ENCODE assay signal across 9 mouse cellular contexts in genomic region chr3:96236834-96237334, GRCm38 (mm10). TPM values are rescaled to one million over a fixed set of nuclear protein-coding genes. Genes with fewer than 3 reads are reported as not detected.
A peak's percentile ranks its signal among the peaks of the same experiment; 100 is the strongest.
DNase-seq lines count a peak whose midpoint lies in the region; ATAC-seq and TF ChIP-seq lines count a peak whose summit lies in the region.
"Had no signal": no experiment of that assay in that cellular context is flagged by ENCODE, and none has a peak within 500 bp of the region (broad histone marks: within the 10 kb centered on the region; RNA-seq: fewer than 3 reads in every experiment).

No protein-coding gene starts in this region.

- peak overlapping the region; percentile 88 for H3K27ac ChIP-seq in lung, embryonic 14.5 days (ENCODE audit: low read depth)
- peak overlapping the region; percentile 81 for H3K27ac ChIP-seq in embryonic facial prominence, embryonic 14.5 days (replicated peaks; ENCODE audit: low read depth, low read length)
- H3K27ac ChIP-seq in intestine, postnatal 0 days (ENCODE audit: low read depth, low read length): no peak overlapping the region
- peak overlapping the region; percentile 17; the same call in 1 of the 2 replicates for H3K27ac ChIP-seq in small intestine, adult 2 months (ENCODE audit: insufficient read depth, low read depth, low read length)

- no peak for TF ChIP-seq CTCF in lung, embryonic 14.5 days (IDR thresholded peaks at IDR 0.05; ENCODE audit: low read depth)
- no peak for TF ChIP-seq CTCF in intestine, postnatal 0 days (IDR thresholded peaks at IDR 0.05; ENCODE audit: low read depth)
- no peak for TF ChIP-seq CTCF in small intestine, adult 2 months (IDR thresholded peaks at IDR 0.05; ENCODE audit: extremely low read depth, insufficient read length, insufficient replicate concordance, low read depth, low read length)

- no peak for TF ChIP-seq POLR2A in small intestine, adult 2 months (IDR thresholded peaks at IDR 0.05; ENCODE audit: low read depth, low read length)

- no peaks in the 10 kb centered on the region for H3K9me3 ChIP-seq in lung, embryonic 14.5 days (ENCODE audit: low read depth, low read length)
- H3K9me3 ChIP-seq in embryonic facial prominence, embryonic 14.5 days (ENCODE audit: control insufficient read depth, low read length): no peaks in the 10 kb centered on the region
- H3K9me3 ChIP-seq in intestine, postnatal 0 days (ENCODE audit: control insufficient read depth): no peaks in the 10 kb centered on the region

- 72% methylated on average over 4 of the region's 4 CpGs for WGBS in lung, embryonic 14.5 days
- 79% methylated on average over 4 of the region's 4 CpGs for WGBS in embryonic facial prominence, embryonic 14.5 days
- 60% methylated on average over 4 of the region's 4 CpGs for WGBS in intestine, postnatal 0 days
- WGBS in small intestine, adult 2 months: 67% methylated on average over 4 of the region's 4 CpGs

- H3K36me3 ChIP-seq in lung, embryonic 14.5 days (ENCODE audit: insufficient read depth): no peaks in the 10 kb centered on the region
- H3K36me3 ChIP-seq in embryonic facial prominence, embryonic 14.5 days (ENCODE audit: control insufficient read depth, insufficient read depth, low read length): no peaks in the 10 kb centered on the region
- H3K36me3 ChIP-seq in intestine, postnatal 0 days (ENCODE audit: control insufficient read depth, insufficient read depth): no peaks in the 10 kb centered on the region
- no peaks in the 10 kb centered on the region for H3K36me3 ChIP-seq in small intestine, adult 2 months (ENCODE audit: control insufficient read depth, insufficient read depth, low read length)

- peak overlapping the region; percentile 45 for H3K4me3 ChIP-seq in lung, embryonic 14.5 days (ENCODE audit: low read depth, low read length)
- peak overlapping the region; percentile 47 for H3K4me3 ChIP-seq in embryonic facial prominence, embryonic 14.5 days (ENCODE audit: low read depth, low read length)
- H3K4me3 ChIP-seq in intestine, postnatal 0 days (ENCODE audit: low read depth, low read length): peak overlapping the region; percentile 41
- no peak overlapping the region for H3K4me3 ChIP-seq in small intestine, adult 2 months (ENCODE audit: low read depth, low read length)

- ATAC-seq in lung, embryonic 14.5 days (ENCODE audit: insufficient read depth): no peak
- no peak for ATAC-seq in embryonic facial prominence, embryonic 14.5 days (ENCODE audit: low read depth)
- ATAC-seq in intestine, postnatal 0 days: no peak

- peak overlapping the region; percentile 71 for H3K9ac ChIP-seq in lung, embryonic 14.5 days
- peak overlapping the region; percentile 70; the same call in 1 of the 2 replicates for H3K9ac ChIP-seq in embryonic facial prominence, embryonic 14.5 days (ENCODE audit: low read depth, low read length)
- H3K9ac ChIP-seq in intestine, postnatal 0 days (ENCODE audit: low read depth, low read length): no peak overlapping the region

- peak overlapping the region; percentile 89 for H3K4me2 ChIP-seq in lung, embryonic 14.5 days
- H3K4me2 ChIP-seq in embryonic facial prominence, embryonic 14.5 days (ENCODE audit: low read depth, low read length): peak overlapping the region; percentile 62
- H3K4me2 ChIP-seq in intestine, postnatal 0 days (replicated peaks; ENCODE audit: low read depth): peak overlapping the region; percentile 70

- no peaks in the 10 kb centered on the region for H3K27me3 ChIP-seq in lung, embryonic 14.5 days (ENCODE audit: insufficient read depth, low read length)
- no peaks in the 10 kb centered on the region for H3K27me3 ChIP-seq in embryonic facial prominence, embryonic 14.5 days (replicated peaks; ENCODE audit: control insufficient read depth, insufficient read depth, low read length)
- no peaks in the 10 kb centered on the region for H3K27me3 ChIP-seq in intestine, postnatal 0 days (replicated peaks; ENCODE audit: control insufficient read depth, insufficient read depth, low read length)
- H3K27me3 ChIP-seq in small intestine, adult 2 months (ENCODE audit: control insufficient read depth, insufficient read depth, low read length): no peaks in the 10 kb centered on the region

- H3K4me1 ChIP-seq in lung, embryonic 14.5 days (ENCODE audit: insufficient read depth): 0 out of 2 replicates have a peak, but pooled peaks cover 2% of the 10 kb centered on the region
- H3K4me1 ChIP-seq in embryonic facial prominence, embryonic 14.5 days (ENCODE audit: control insufficient read depth, insufficient read depth, low read length): peaks cover 17% of the 10 kb centered on the region
- H3K4me1 ChIP-seq in intestine, postnatal 0 days (replicated peaks; ENCODE audit: control insufficient read depth, insufficient read depth, low read length): peaks cover 9% of the 10 kb centered on the region
- H3K4me1 ChIP-seq in small intestine, adult 2 months (ENCODE audit: control insufficient read depth, insufficient read depth, insufficient read length, low read length): no peaks in the 10 kb centered on the region; the same call in 1 of the 2 replicates

- DNase-seq in lung, embryonic 14.5 days: peak; percentile 30
- DNase-seq in lung, postnatal 10 days: no peak
- DNase-seq in embryonic facial prominence, embryonic 14.5 days (ENCODE audit: low spot score): no peak
- DNase-seq in adrenal gland, postnatal 36 days: no peak
- DNase-seq in kidney, adult 11 months: no peak
- DNase-seq in kidney, postnatal 10 days: no peak

RNA-seq across cellular contexts. Expression of gene Hist2h3c2, which starts 2.0 kb away (rescaled TPM):
- polyA plus RNA-seq in lung, embryonic 14.5 days (2014; fragmentation: Nextera tagmentation; extraction: Ambion mirVana): 11.5 and 14.4 TPM in 2 replicates
- polyA plus RNA-seq in embryonic facial prominence, embryonic 14.5 days (2014; fragmentation: Nextera tagmentation; extraction: Ambion mirVana): 5.2 and 5.3 TPM in 2 replicates
- 1.1 and 1.5 TPM in 2 replicates for polyA plus RNA-seq in intestine, postnatal 0 days (2015; fragmentation: Nextera tagmentation; extraction: Ambion mirVana)
- polyA plus RNA-seq in small intestine, adult 2 months (2012; rRNA removed): 59.1 and 109 TPM in 2 replicates
- total RNA-seq in adrenal gland, postnatal 36 days (2021): 10 to 100 TPM; 23.8 to 30.2 TPM

RNA-seq across cellular contexts. Expression of gene Hist2h2aa2, which starts 3.2 kb away (rescaled TPM):
- 49.7 and 55.6 TPM in 2 replicates for polyA plus RNA-seq in lung, embryonic 14.5 days (2014; fragmentation: Nextera tagmentation; extraction: Ambion mirVana)
- 46.9 and 57.6 TPM in 2 replicates for polyA plus RNA-seq in embryonic facial prominence, embryonic 14.5 days (2014; fragmentation: Nextera tagmentation; extraction: Ambion mirVana)
- 87.4 and 108 TPM in 2 replicates for polyA plus RNA-seq in intestine, postnatal 0 days (2015; fragmentation: Nextera tagmentation; extraction: Ambion mirVana)
- 248 and 339 TPM in 2 replicates for polyA plus RNA-seq in small intestine, adult 2 months (2012; rRNA removed)
- 100 to 1,000 TPM; 495 to 593 TPM for total RNA-seq in adrenal gland, postnatal 36 days (2021)

RNA-seq across cellular contexts. Expression of gene Hist2h2aa1, which starts 8.4 kb away (rescaled TPM):
- 13.0 and 15.7 TPM in 2 replicates for polyA plus RNA-seq in lung, embryonic 14.5 days (2014; fragmentation: Nextera tagmentation; extraction: Ambion mirVana)
- 19.8 and 22.0 TPM in 2 replicates for polyA plus RNA-seq in embryonic facial prominence, embryonic 14.5 days (2014; fragmentation: Nextera tagmentation; extraction: Ambion mirVana)
- polyA plus RNA-seq in intestine, postnatal 0 days (2015; fragmentation: Nextera tagmentation; extraction: Ambion mirVana): 30.6 and 55.7 TPM in 2 replicates
- 485 and 622 TPM in 2 replicates for polyA plus RNA-seq in small intestine, adult 2 months (2012; rRNA removed)
- total RNA-seq in adrenal gland, postnatal 36 days (2021): 10 to 100 TPM in 1 of 2 experiments, 1 to 10 TPM in 1; 2.9 to 13.5 TPM

RNA-seq across cellular contexts. Expression of gene Hist2h3c1, which starts 9.6 kb away (rescaled TPM):
- 0.30 and 2.3 TPM in 2 replicates for polyA plus RNA-seq in lung, embryonic 14.5 days (2014; fragmentation: Nextera tagmentation; extraction: Ambion mirVana)
- polyA plus RNA-seq in embryonic facial prominence, embryonic 14.5 days (2014; fragmentation: Nextera tagmentation; extraction: Ambion mirVana): 0.48 TPM in 1 of 2 replicates, not detected in the other
- polyA plus RNA-seq in intestine, postnatal 0 days (2015; fragmentation: Nextera tagmentation; extraction: Ambion mirVana): 0.42 and 1.1 TPM in 2 replicates
- polyA plus RNA-seq in small intestine, adult 2 months (2012; rRNA removed): not detected in 2 replicates
- not detected for total RNA-seq in adrenal gland, postnatal 36 days (2021)
- total RNA-seq: left cerebral cortex, adult 8-10 months had no signal

RNA-seq across cellular contexts. Expression of gene Hist2h2be, which starts 16.0 kb away (rescaled TPM):
- 5.9 and 6.4 TPM in 2 replicates for polyA plus RNA-seq in lung, embryonic 14.5 days (2014; fragmentation: Nextera tagmentation; extraction: Ambion mirVana)
- polyA plus RNA-seq in embryonic facial prominence, embryonic 14.5 days (2014; fragmentation: Nextera tagmentation; extraction: Ambion mirVana): 7.8 and 8.8 TPM in 2 replicates
- polyA plus RNA-seq in intestine, postnatal 0 days (2015; fragmentation: Nextera tagmentation; extraction: Ambion mirVana): 1.5 and 2.2 TPM in 2 replicates
- 0.96 and 1.4 TPM in 2 replicates for polyA plus RNA-seq in small intestine, adult 2 months (2012; rRNA removed)
- 10 to 100 TPM; 16.3 to 17.9 TPM for total RNA-seq in adrenal gland, postnatal 36 days (2021)
